Mouse (Mus musculus) thymus, adult 2 months (tissue): Measurements from ENCODE around the gene Casq2. TPM values are rescaled to one million over a fixed set of nuclear protein-coding genes. Genes with fewer than 3 reads are reported as not detected.

Experiments used
- DNase-seq: peaks from one replicate; pipeline ENCODE4 v3.0.0; 2021
- H3K27ac ChIP-seq: fragments of 200-500 bp; 2 replicates; pipeline ENCODE4 v1.5.1; 2012; ENCODE audit warnings: low read length, control low read depth; ENCODE audit not compliant: control insufficient read depth, insufficient read depth
- H3K27me3 ChIP-seq: fragments of 200-500 bp; 2 replicates; pipeline ENCODE4 v1.6.1; 2012; ENCODE audit warnings: mild to moderate bottlenecking, low read length, moderate library complexity, mixed read lengths; ENCODE audit not compliant: control insufficient read depth, insufficient read depth
- H3K36me3 ChIP-seq: fragments of 200-500 bp; 2 replicates; pipeline ENCODE4 v1.6.1; 2012; ENCODE audit warnings: mild to moderate bottlenecking, low read length, moderate library complexity; ENCODE audit not compliant: control insufficient read depth, insufficient read depth
- H3K4me1 ChIP-seq: fragments of 200-500 bp; replicated peaks from 2 replicates; pipeline ENCODE4 v1.6.1; 2012; ENCODE audit warnings: low read length; ENCODE audit not compliant: control insufficient read depth, insufficient read depth
- H3K4me3 ChIP-seq: fragments of 200-500 bp; 2 replicates; pipeline ENCODE4 v1.5.1; 2012; ENCODE audit warnings: mild to moderate bottlenecking, low read length, control low read depth, moderate library complexity; ENCODE audit not compliant: control insufficient read depth, insufficient read depth
- CTCF ChIP-seq: fragments of 200-500 bp; IDR thresholded peaks from 2 replicates; pipeline ENCODE4 v1.5.1; 2012; ENCODE audit warnings: mild to moderate bottlenecking, control low read depth, low read length, moderate library complexity, borderline replicate concordance; ENCODE audit not compliant: control insufficient read depth, poor library complexity, insufficient read depth; ENCODE audit errors: extremely low read depth
- POLR2A ChIP-seq: fragments of 200-500 bp; IDR thresholded peaks from 2 replicates; pipeline ENCODE4 v1.6.1; 2012; ENCODE audit warnings: mild to moderate bottlenecking, low read length, control low read depth, moderate library complexity; ENCODE audit not compliant: control insufficient read depth, poor library complexity, insufficient read depth; ENCODE audit errors: extremely low read depth
- WGBS: fragments of 180-500 bp; shearing (Covaris S2); methylation state at CpG from one replicate; pipeline ENCODE4 v1.1.7; 2018; 5-methylcytosine and 5-hydroxymethylcytosine counted together
- polyA plus RNA-seq: library from polyadenylated mRNA; depleted of rRNA; stranded (reverse); fragments of >200 nt; gene quantifications from 2 replicates; pipeline ENCODE4 v1.2.3, GENCODE M21; 2012; rRNA removed

Casq2 gene
- polyA plus RNA-seq, 1 experiment = 10.1 TPM

GRCm38 (mm10) chr3:102193488-102194290 lies 107.5 kb downstream of the Casq2 start:
- 43% methylated on average over 20 of the region's 20 CpGs for WGBS
- Histone ChIP-seq H3K27ac (no peak overlapping the region), H3K4me1 (no peaks in the 10 kb centered on the region; the same call in 1 of the 2 replicates), H3K27me3 (no peaks in the 10 kb centered on the region; the same call in 1 of the 2 replicates), H3K36me3 (no peaks in the 10 kb centered on the region), H3K4me3 (no peak overlapping the region)
- no peak for DNase-seq
- TF ChIP-seq CTCF = no peak
- TF ChIP-seq POLR2A = no peak

- Histone ChIP-seq H3K27ac (no peak overlapping the region), H3K4me1 (no peaks in the 10 kb centered on the region; the same call in none of the 2 replicates)
- TF ChIP-seq POLR2A (no peak), CTCF (no peak)
These were observed 108.3 kb downstream of the Casq2 start for GRCm38 (mm10) chr3:102194291-102195051.

GRCm38 (mm10) chr3:102195762-102196161 lies 109.5 kb downstream of the Casq2 start:
- Histone ChIP-seq H3K4me1 (no peaks in the 10 kb centered on the region; the same call in none of the 2 replicates), H3K36me3 (no peaks in the 10 kb centered on the region), H3K4me3 (no peak overlapping the region), H3K27ac (no peak overlapping the region), H3K27me3 (no peaks in the 10 kb centered on the region; the same call in 1 of the 2 replicates)
- 59% methylated on average over 2 of the region's 2 CpGs for WGBS
- DNase-seq = no peak
- no peak for TF ChIP-seq CTCF
- TF ChIP-seq POLR2A = no peak

More at GRCm38 (mm10) chr3:102194291-102195051, 108.3 kb downstream of the Casq2 start:
- no peaks in the 10 kb centered on the region; the same call in 1 of the 2 replicates for H3K27me3 ChIP-seq
- no peak for DNase-seq
- WGBS = 23% methylated on average over 11 of the region's 11 CpGs
- no peak overlapping the region for H3K4me3 ChIP-seq
- H3K36me3 ChIP-seq = no peaks in the 10 kb centered on the region

Other genes with a start within 250 kb of the Casq2 start
- gene Mab21l3, start 237.5 kb upstream of the Casq2 start, polyA plus RNA-seq = 3.6 and 4.0 TPM in 2 replicates
- 7.0 and 8.0 TPM in 2 replicates for gene Slc22a15, start 162.0 kb upstream of the Casq2 start, polyA plus RNA-seq
- gene Nhlh2, start 76.3 kb upstream of the Casq2 start, polyA plus RNA-seq = 0.03 TPM in 1 of 2 replicates, not detected in the other
- gene Vangl1, start 118.3 kb downstream of the Casq2 start, polyA plus RNA-seq = 9.7 and 10.6 TPM in 2 replicates